Mouse (Mus musculus) hindlimb bud, embryonic 11.5 days (tissue): ENCODE results near the gene Rab3gap2.

ENCODE experiments used
- DNase-seq: peaks from one replicate; pipeline ENCODE4 v3.0.0-alpha.2; 2012; ENCODE audit warnings: low read depth, low spot score; ENCODE audit errors: extremely low spot score

Rab3gap2 gene

DNA sequence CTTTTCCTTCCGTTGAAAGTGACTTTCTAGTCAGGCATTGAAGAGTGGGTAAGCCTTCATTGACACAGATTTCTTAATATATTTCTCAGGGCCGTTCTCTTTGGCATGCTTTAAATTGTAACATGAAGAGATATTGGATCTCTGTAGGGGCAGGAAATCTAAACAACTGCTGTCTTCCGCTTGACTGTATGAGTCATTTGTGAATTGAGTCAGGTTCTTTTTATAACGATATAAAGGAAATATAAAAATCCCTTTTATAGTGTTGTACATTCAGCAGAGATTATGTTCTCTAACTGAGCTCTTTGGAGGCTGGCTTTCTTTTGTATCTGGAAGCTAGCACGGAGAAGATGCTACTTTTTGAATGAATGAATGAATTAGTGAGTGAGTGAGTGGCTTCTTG, 14.0 kb downstream of the Rab3gap2 start:
- no peak for DNase-seq

DNA sequence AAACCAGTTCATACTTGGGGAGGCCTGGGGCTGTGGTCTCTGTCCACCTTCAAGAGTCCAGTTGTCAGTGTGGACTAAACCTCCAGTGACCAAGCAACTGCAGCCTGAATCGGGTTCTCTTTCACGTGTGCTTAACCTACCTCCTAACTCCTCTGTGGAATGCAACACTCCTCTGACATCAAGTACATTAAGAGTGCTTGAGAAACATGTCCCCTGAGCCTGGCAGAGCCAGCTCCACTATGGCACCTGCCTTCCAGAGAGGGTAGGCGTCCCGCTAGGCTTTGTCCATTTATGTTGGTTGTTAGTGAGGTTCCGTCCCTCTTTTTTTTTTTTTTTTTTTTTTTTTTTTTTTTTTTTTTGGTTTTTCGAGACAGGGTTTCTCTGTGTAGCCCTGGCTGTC, 23.0 kb downstream of the Rab3gap2 start:
- no peak for DNase-seq

DNA sequence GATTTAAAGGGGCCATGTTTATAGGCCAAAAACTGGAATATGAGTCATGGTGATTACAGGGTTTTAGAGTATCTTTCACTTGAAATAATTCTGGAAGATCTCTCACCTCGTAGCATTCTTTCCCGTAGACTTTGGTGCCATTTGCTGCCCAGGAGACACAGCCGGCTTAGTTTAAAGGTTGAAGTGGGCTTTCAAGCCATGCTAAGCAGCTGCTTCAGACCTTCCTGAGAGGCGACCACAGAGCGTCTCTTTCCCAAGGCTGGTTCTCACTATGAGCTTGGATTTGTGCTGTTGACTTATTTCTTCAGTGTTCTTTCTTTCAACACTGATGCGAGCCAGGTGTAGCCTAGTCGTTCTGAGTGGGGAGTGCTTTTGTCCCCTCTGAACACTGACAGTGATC, 23.8 kb downstream of the Rab3gap2 start:
- no peak for DNase-seq

DNA sequence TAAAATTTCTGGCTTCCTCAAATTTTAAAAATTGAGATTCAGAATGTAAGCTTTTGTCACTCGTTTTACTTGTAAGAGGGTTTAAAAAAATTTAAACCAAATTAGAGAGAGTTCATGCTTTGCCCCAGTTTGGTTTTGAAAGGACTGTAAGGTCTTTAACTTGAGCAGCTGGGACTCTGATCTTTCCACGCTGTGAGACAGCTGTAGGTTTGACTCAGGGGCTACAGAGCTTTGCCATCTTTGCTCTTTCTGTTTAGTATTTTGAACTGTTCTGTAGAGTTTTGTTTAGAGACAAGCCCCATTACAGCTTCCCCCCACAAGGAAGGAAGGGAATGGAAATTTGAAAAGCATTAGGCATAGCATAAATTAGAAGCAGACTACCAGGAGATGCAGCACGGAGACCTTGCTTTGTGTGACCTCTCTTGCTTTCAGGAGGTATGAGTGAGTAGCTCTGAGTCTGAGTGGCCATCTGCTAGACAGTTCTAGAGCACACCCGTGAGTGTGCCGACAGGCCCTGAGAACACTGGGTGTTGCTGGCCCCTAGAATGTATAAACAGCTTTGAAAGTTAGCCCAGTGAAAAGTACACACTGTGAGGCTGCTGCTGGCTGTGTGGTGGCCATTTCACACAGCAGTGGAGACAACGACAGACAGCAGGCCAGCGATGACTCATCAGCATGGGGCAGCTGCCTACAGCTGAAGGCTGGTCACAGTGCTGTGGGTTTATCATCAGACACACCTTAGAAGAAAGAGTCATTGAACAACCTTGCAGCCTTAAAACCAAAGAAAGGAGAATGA, 25.7 kb downstream of the Rab3gap2 start:
- DNase-seq: no peak

DNA sequence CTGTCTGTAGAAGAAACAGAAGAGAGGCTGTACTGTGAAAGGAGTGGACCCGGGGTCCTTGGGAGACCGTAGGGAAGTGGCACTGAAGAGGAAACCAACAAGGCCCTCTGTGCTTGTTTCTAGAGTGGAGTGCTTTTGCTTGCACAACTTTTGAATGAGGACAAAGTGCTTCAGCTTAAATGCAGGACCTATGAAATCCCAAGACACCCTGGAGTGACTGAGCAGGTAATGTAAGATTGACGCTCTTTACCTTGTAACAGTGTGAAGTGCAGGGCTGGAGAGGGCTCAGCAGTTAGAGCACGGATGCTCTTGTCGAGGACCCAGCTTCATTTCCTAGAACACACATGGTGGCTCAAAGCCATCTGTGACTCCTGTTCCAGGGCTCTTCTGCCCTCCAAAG, 31.9 kb downstream of the Rab3gap2 start:
- DNase-seq: no peak

DNA sequence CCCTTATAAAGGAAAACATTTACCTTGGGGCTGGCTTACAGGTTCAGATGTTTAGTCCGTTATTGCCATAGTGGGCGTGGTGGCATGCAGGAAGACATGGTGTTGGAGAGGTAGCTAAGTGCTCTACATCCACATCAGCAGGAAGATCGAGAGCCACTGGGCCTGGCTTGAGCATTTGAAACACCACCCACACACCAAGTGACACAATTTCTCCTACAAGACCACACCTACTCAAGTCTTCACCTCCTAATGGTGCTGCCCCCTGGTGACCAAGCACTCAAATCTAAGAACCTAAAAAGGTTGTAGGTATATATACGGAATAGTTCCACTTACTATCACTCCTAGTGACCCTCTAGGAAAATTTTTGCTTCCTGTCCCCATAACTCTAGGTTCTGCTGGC, 32.6 kb downstream of the Rab3gap2 start:
- no peak for DNase-seq

DNA sequence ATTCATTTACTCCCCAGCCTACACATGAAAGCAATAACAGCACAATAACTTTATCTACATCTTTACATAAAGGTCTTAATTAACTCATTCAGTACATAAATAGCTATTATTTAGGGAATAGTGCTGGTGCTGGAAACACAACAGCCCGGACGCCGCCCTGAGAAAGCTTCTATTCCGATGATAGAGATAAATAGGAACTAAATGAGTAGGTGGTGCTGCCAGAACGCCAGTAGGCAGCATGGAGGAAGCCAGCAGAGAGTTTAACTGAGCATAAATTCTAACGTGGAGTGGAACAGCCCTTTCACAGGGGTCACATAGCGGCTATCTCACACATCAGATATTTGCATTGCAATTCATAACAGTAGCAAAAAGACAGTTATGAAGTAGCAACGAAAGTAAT, 39.1 kb downstream of the Rab3gap2 start:
- DNase-seq: no peak

DNA sequence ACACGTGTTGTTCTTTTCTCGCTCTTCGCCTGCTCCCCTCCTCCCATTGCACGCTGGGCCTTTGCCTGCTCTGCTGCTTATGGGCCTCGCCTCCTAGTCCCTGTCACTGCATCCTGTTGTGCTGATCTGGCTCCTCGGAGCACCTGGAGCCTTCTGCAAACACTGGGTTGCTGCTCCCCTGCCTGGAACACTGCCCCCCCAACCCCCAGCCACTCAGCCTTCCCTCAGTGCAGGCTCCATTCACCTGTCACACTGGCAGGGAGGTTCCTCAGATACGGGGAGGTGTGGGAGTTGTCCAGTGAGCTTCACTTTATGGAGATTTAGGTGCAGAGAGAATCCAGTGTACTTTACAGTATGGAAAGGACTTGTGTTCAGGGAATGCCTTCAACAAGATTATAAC, 41.5 kb downstream of the Rab3gap2 start:
- DNase-seq: no peak

DNA sequence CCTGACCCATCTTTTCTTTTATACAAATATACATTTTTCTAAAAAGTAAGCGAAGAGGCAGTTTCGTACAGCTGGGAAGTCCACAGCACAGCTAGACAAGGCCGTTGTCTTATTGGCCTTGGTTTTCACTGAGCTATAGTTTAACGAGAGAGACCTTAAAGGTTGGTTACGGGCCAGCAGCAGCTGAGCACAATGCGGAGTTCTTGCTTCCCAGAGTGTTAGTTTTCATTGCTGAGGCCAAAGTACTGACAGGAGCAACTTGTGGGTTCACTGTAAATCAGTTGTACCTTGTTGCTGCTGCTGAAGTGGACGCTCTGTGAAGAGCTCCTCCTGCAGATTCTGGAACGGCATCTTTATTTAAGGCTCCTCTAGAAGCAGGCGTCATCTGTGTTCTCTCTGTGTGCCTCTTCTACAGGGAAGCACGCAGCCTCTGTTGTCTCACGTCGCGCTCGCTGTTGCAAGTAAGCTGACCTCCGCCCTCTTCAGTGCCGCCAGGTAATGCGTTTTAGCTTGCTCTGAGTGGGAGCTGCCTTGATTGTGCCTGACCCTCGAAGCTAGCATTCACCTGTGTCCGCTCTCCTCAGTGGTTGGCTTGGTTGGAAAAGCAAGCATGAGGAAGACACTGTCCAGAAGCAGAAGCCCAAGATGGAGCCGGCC, 43.6 kb downstream of the Rab3gap2 start:
- no peak for DNase-seq

DNA sequence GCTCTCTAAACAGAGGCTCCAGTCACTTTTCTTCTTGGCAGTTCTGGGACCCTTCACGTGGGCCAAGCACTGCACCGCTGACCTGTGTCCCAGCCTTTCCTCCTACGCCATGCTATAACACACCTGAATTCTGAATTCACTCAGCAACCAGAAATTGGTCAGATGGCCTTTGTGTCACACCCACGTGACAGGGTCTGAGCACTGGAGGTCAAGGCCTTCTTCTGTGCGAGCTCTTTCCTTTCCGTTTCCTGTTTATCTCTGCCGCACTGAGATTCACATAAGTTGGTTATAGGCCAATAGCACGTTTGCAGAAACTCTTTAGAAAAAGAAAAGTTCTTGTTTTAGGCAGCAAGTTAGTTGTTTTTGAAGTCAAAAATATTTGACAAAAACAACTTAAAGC, 44.8 kb downstream of the Rab3gap2 start:
- no peak for DNase-seq

DNA sequence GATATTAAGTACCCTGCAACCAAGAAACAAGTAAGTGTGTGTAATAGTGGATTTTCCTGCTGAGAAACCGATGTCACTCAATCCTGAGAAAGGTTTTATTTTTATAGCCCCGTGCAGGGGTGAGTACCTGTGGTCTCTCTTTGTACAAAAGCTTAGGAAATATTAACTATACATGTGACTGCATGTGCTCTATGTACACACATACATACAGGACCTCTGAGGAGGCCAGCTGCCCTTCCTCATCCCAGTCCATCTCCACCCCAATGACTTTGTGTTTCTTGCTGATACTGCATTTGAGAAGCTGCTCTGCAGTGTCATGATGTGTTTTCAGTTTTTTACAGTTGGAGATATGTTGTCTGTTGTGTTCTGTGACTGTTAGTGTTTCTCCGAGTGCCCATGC, 48.4 kb downstream of the Rab3gap2 start:
- DNase-seq: no peak

DNA sequence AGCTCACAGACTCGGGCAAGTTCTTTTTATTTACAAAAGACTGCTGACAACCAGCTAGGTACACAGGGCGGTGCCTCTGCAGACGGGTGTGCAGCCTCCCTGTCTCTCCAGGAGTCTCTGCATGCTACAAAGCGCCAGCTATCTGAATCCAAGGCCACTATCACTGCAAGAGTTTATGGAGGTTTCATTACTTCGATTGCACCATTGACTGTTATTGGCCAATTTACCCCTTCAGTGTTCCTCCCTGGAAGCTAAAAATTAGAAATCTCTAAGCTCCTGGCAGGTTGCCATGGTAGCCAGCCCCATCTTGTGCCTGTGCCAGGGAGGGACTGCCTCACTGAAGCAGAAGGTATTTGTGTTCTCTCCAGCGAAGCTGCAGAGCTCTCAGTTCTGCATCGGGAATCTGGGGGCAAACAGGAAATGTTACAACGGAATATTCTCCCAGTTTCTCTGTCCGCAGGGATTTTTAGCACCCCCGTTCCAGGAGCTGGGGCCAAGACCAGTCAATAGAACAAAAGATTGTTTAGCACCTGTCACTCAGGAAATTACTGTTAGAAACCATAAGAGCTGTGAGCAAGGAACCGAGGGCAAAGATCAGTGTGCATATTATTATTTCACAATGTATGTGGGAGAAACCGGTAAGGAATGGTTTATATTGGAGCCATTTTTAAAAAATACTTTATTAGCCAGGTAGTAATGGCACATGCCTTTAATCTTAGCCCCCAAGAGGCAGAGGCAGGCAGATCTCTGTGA, 49.4 kb downstream of the Rab3gap2 start:
- no peak for DNase-seq

DNA sequence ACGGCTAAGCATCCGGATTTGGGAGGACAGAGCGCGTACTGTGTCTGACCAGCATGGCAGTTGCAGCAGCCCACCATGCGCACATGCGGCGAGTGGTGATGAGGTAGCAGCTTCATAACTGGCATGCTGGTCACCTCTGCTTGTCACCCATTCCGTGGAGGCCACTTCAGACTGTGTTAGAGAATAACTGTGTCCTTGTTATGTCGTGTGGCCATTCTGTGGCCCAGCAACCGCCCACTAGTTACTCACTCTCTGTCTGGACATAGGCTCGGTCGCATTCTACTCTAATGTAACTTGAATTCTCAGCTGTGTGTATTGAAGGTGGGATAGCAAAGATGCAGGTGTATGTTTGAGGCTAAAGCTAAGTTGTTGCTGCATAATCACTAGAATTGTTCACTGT, 51.4 kb downstream of the Rab3gap2 start:
- no peak for DNase-seq

DNA sequence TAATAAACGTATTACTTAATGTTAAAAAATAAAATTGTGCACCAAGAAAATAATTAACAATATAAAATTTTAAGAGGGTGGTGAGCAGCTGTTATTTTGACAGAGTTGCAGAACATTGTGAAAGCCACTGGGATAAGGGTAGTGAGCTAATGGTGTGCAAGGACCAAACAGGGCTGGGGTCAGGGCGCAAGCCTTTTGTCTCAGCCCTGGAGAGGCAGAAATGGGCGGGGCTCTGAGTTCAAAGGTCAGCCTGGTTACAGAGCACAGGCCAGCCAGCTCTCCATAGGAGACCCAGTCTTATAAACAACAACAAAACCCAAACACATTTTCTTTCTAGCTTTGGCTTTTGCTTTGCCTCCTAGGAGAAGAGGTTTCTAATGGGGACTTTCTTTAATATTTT, 52.8 kb downstream of the Rab3gap2 start:
- no peak for DNase-seq

DNA sequence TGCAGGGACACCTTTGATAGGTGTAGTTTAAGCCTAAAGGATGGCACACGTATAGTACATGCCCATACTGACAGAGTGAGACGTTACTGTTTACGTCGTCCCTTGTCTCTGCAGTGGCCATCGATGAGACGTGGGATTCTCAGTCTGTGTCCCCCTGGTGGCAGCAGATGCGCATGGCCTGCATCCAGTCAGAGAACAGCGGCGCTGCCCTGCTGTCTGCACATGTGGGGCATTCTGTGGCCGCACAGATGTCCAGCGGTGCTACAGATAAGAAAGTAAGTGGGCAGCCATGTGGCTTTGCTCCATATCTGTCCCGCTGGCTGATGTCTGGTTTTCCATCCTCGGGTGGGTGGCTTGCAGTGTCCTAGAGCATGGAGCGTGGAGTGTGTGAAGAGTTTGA, 58.6 kb downstream of the Rab3gap2 start:
- no peak for DNase-seq

DNA sequence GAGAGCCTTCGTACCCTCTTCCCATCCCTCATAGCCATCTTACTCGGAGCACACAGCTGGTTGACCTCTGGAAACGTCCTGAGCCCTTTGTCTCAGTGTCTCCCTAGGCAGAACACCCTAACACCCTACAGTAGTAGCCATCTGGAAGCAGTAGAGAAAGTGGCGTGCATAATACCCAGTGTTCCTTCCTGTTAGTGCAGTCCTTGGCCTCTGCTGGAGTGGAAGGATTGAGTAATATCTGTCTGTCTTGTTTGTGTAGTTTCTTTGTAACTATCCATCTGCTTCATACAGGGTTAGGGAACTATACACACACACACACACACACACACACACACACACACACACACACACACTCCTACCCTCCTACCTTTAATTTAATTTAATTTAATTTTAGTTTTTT, 64.8 kb downstream of the Rab3gap2 start:
- no peak for DNase-seq

DNA sequence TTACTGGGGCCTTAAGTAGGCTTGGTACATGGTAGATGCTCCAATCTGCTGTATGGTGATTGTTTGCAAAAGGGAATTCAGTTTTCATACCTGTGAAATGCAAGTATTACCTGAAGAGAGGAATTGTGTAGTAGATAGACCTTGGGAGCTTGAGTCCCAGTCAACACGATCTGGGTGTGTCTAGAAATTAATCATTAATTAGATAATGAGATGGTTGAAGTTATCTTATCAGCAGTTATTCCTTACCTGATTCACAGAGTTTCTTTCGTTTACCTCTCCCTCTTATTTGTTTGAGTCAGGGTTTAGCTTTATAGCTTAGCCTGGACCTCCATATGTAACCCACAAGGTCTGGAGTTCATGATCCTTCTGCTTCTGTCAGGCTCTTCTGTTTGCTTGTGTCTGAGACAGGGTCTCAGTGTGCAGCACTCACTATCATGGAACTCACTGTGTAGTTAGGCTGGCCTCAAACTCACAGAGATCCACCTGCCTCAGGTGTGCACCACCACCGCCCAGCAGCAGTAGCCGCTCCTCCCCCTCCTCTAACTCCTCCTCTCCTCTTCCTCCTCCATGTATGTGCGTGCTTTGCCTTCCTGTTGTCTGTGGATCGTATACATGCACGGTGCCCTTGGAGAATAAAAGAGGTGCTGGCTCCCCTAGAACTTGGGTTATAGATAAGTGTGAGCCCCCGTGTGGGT, 66.6 kb downstream of the Rab3gap2 start:
- no peak for DNase-seq

DNA sequence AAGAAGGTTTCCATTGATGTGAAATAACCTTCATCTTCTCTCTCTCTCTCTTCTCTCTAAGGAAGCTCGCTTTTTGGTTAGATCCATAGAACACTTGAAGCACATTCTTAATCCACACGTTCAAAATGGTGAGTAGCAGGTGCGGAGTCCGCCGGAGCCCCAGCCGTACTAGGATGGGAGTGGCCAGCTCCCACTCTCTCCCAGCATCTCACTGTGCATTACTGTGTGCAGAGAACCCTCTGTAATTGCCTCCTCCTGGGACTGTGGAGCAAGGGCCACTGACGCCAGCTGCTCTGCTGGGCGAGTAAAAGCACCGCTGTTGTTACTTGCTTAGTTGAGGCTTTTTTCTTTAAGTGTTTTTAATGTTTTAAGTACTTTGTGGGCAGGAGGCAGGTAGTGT, 67.5 kb downstream of the Rab3gap2 start:
- DNase-seq: no peak

DNA sequence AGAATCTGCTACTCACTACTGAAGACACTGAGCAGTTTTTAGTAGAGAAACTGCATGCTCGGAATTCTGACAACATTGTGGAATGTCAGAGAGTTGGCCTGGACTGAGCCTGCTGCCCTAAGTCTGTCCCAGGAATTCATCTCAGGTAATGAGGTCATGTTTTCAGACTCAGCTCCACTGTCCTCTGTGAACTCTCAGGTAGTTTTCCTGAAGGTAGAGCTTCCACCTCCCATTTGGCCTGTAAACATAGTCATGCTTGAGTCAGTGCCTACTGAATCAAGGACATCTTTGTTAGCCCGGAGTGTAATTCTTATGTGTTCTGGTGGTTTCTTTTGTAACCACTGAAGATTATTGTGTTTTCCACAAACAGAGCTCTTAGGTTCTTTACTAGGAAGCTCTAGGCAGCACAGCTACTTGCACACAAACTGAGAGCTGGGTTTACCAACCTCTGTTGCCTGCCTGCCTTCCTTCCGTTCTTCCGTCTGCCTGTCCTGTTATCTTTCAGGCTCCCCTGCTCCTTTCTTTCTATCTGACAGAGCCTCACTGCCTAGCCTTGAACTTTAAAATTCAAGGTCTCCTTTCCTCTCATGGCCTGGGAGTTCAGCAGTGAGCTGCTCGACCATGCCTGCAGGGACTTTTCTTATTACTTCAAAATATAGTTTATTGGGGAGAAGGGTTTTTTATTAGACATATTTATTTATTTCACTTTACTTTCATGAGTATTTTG, 71.1 kb downstream of the Rab3gap2 start:
- DNase-seq: no peak

DNA sequence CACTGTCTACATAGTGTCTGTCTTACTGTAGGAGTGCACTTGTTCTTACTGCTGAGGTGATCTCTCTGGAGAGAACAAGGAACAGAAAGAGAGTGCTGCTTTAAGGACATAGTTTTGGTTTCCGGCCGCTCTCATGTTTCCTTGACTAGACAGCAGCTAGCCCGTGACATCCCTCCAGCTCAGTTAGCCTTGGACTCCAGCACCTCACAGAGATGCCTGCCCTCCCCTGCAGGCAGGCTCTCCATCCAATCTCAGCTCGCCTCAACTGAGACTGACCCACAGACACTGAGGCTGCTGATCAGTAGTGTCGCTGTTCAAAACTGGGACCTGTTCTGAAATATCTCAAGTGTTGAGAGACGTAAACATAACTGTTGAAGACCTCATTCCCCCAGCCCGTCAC, 72.1 kb downstream of the Rab3gap2 start:
- DNase-seq: no peak

DNA sequence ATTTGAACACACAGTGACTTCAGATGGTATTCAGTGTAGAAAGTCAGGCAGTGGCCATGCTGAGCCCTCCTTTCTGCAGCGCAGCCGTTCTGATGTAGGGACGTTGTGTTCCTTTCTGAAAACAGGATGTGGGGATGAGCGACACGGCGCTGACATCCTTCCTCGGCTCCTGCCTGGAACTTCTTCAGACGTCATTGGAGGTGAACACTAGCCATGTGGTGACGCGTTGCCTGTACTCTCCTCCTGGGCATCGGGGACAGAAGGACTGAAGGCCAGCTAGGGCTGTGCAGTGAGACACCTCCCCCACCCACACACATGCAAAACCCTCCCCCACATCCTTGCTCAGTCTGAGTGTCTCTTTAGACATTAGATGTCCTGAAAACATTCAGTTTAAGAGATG, 73.1 kb downstream of the Rab3gap2 start:
- no peak for DNase-seq
